Mouse (Mus musculus): ENCODE results near the gene Insc. TPM values are rescaled to one million over a fixed set of nuclear protein-coding genes. Genes with fewer than 3 reads are reported as not detected.
A peak's percentile ranks its signal among the peaks of the same experiment; 100 is the strongest.
"Not testable (repeated sequence)": the region's sequence is repeated elsewhere in the genome, so short reads cannot be mapped to it uniquely, and the experiment has no call there.

Insc gene
- 1 to 10 TPM; 1.8 to 2.0 TPM for total RNA-seq (2021)
- long read RNA-seq, partial matches to known transcripts = 0 of 1 reads
- long read RNA-seq, other reads (novel, unspliced or antisense) = 0 of 1 reads

GRCm38 (mm10) chr7:114743022-114743780, at the start of gene Insc:
Gene Insc (plus strand): TSS chr7:114743694.
- DNase-seq (ENCODE audit: low spot score in 2 of 2) = no peak

DNA sequence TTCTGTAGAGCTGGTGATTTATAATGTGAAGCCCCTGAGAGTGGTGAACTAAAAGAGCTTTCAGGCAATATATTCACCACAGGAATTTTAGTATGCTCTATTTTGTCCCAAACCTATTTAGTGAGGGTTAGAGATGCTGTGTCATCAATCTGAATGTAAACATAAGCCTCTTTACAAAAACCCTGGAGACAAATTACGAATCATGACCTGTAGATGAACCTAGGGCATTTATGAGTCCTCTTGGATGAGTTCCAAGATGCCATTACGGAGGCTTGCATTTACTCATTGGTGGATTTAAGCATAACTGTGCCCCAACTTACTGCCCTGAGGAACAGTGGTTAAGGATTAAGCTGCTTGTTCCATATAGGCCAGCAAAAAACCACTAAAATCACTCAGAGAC, 42.6 kb upstream of the Insc start:
- no peak for DNase-seq (ENCODE audit: low spot score in 2 of 2)

DNA sequence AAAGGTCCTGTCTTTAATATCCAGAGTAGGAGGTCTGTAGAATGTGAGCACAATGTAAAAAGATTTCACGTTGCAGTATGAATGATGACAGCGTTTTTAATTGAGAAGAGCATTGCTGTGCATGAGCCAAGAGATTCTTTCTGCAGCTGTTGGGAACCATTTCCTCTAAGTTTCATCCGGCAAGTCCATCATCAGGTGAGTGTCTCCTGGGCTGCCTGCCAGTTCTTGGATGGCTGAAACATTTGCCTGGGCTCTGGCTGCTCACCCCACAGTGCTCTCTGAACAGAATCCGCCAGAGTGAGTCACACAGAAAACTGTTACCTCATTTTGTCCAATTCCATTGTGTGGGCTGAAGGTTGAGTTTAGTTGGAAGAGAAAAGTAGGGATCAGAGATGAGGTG, 36.8 kb upstream of the Insc start:
- DNase-seq (ENCODE audit: low spot score in 2 of 2) = no peak

- no peak for DNase-seq (ENCODE audit: low spot score in 2 of 2)
Observed at GRCm38 (mm10) chr7:114707398-114707797, 36.1 kb upstream of the Insc start.

DNA sequence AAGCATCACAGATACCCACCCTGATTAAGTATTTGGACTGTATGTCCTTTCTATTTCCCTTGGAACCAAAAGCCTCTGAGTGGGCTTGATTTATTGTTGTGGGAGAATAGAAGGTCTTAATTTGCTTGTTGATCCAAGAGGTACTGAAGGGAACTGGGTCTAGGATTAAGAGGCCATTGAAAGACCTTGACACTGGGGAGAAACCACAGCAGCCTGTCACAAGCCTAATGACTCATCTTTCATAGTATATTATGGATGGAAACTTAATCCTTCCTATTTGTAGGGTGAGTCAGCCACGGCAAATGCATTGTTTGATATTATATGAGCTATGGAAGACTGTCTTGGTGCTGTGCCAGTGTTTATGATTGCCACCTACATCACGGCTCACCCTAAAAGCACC, 33.1 kb upstream of the Insc start:
- DNase-seq (ENCODE audit: low spot score in 2 of 2) = no peak

GRCm38 (mm10) chr7:114712523-114712922, 31.0 kb upstream of the Insc start:
- DNase-seq (ENCODE audit: low spot score in 2 of 2) = no peak

GRCm38 (mm10) chr7:114718300-114718699, 25.2 kb upstream of the Insc start, which contains the start of gene Calcb:
Gene Calcb (plus strand): TSS chr7:114718643.
- DNase-seq (ENCODE audit: low spot score in 2 of 2) = no peak

DNA sequence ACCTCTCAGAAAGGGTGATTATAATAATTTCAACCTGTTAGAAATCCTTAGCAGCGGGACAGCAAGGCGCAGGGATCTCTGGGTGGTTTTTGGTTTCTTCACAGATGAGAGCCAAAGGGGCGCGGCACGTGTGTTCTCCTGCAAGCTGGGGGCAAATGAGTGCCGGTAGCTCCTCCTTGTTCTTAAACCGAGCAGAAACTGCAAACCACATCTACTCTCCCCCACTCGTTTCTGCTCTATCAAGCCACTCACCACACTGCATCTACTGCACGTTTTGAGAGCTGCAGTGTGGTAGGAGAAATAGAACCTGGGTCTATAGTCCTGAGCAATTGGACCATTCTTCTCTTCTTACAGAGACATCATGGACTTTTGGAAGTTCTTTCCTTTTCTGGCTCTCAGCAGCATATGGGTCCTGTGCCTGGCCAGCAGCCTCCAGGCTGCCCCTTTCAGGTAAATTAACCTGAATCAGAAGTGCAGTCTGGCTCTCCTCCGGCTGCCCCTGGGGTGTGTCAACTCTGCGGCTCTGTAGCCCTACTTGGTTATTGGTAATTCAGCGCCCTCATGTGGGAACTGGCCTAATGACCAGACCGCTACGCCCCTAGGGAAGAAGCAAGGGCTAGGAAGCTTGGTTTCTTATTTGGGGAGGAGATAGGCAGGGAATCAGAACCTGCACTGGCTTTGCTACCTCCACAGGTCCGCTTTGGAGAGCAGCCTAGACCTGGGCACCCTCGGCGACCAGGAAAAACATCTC, 23.9 kb upstream of the Insc start:
- peak; percentile 38 to 66 for DNase-seq (ENCODE audit: low spot score in 2 of 2)

- DNase-seq (ENCODE audit: low spot score in 2 of 2) = peak in 1 of 2 experiments; percentile 22
Observed at GRCm38 (mm10) chr7:114729696-114730095, 13.8 kb upstream of the Insc start.

GRCm38 (mm10) chr7:114731175-114731574, 12.3 kb upstream of the Insc start:
- DNase-seq (ENCODE audit: low spot score in 2 of 2) = no peak

GRCm38 (mm10) chr7:114731700-114732099, 11.8 kb upstream of the Insc start:
- DNase-seq (ENCODE audit: low spot score in 2 of 2) = not testable (repeated sequence)

- no peak for DNase-seq (ENCODE audit: low spot score in 2 of 2)
Observed at GRCm38 (mm10) chr7:114736256-114736655, 7.2 kb upstream of the Insc start.

- DNase-seq (ENCODE audit: low spot score in 2 of 2) = no peak
Observed at GRCm38 (mm10) chr7:114738166-114738565, 5.3 kb upstream of the Insc start.

DNA sequence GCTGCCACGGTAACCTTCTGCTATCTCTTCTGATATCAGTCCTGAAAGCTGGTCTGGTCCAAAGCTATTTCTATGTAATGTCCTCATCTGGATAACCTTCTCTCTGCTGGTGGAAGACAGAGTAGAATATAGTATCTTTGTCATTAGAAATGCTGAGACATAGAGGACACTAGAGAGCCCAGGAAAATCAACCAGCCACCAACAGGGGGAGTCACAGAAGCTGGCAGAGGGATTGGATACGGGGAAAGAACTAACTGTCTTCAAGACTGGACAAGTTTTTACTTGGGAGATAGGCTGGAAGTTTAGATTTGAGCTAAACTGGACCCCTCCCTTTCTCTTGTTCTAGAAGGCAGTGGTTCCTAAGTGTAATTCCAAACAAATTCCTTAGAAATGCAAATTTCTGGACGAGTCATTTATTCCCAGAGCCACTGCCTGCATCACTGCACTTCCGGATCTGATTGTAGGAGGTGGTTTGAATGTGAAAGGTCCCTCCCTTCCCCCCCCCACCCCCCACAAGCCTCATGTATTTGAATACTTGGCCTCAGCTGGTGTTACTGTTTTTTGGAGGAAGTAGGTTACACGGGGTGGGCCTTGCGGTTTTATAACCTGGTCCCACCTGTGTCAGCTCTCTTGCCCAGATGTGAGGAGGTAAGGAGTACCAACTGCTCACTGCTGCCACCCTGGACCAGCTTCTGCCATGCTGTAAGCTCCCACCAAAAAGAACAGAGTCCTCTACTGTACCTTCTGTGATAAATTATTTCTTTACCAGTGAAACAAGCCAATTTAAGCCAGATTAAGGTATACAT, 2.9 kb upstream of the Insc start:
- peak in 1 of 2 experiments; percentile 28 for DNase-seq (ENCODE audit: low spot score in 2 of 2)

GRCm38 (mm10) chr7:114744639-114745245, 1.2 kb downstream of the Insc start:
- DNase-seq (ENCODE audit: low spot score in 2 of 2) = no peak

- no peak for DNase-seq (ENCODE audit: low spot score in 2 of 2)
Observed at GRCm38 (mm10) chr7:114745481-114746271, 2.2 kb downstream of the Insc start.

DNA sequence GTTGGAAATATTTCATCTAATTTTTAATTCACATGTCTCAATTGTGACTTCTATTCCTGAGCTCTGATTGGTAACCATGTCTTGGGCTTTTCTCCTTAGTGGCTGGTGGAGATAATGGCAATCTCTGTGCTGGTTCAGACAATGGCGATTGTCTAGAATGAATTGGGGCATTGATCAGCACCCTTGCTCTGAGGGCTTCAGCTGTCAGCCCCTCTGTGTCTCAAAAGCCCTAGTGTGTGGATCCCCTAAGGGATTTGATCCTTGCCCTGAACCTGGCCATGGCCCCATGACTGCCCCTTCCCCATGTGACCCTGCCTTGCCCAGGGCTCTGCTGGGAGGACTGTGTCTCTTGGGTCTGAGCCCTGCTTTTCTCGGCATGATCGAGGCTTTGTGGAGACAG, 4.1 kb downstream of the Insc start:
- DNase-seq (ENCODE audit: low spot score in 2 of 2) = no peak

GRCm38 (mm10) chr7:114748239-114748638, 4.7 kb downstream of the Insc start:
- no peak for DNase-seq (ENCODE audit: low spot score in 2 of 2)

- no peak for DNase-seq (ENCODE audit: low spot score in 2 of 2)
Observed at GRCm38 (mm10) chr7:114753471-114753870, 10.0 kb downstream of the Insc start.

DNA sequence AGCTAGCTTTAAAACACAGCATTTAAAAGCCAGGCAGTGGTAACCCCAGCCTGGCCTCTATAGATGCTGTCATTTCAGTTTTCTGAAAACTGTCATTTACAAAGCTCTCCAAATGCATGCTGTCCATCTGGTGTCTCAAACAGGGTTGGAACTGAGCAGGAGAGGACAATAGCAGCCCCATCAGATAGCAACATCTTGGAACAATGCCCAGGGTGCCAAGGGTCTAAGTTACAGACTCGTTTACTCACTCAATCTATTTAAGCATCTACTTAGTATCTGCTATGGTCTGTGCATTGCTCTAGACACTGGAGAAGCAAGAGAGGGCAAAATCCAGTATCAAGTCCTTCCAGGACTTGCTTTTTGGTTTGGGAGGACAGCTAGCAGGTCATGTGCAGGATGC, 10.7 kb downstream of the Insc start:
- DNase-seq (ENCODE audit: low spot score in 2 of 2) = no peak

Data from layer of hippocampus, postnatal 10 days (tissue).